Mouse (Mus musculus) hindbrain, postnatal 0 days (tissue): ENCODE measurements around the gene Best3. TPM values are rescaled to one million over a fixed set of nuclear protein-coding genes. Genes with fewer than 3 reads are reported as not detected.

Experiments used
- ATAC-seq: fragments of 200-750 bp; cut with Nextera tagmentation; 2 replicates; pipeline ENCODE4 v1.8.0; 2017; ENCODE audit warnings: mild to moderate bottlenecking, moderate TSS enrichment, moderate library complexity
- DNase-seq: peaks from one replicate; pipeline ENCODE4 v3.0.0-alpha.2; 2015; ENCODE audit warnings: low spot score
- H3K27ac ChIP-seq: fragments of 300-500 bp; sonication (generic); 2 replicates; pipeline ENCODE4 v1.5.1; 2014; ENCODE audit warnings: mild to moderate bottlenecking
- H3K27me3 ChIP-seq: fragments of 300-500 bp; sonication (generic); 2 replicates; pipeline ENCODE4 v1.6.1; 2014; ENCODE audit warnings: low read length, mixed read lengths; ENCODE audit not compliant: insufficient read depth
- H3K36me3 ChIP-seq: fragments of 300-500 bp; sonication (generic); 2 replicates; pipeline ENCODE4 v1.6.1; 2014; ENCODE audit warnings: low read length, mixed read lengths; ENCODE audit not compliant: insufficient read depth
- H3K4me1 ChIP-seq: fragments of 300-500 bp; sonication (generic); 2 replicates; pipeline ENCODE4 v1.6.1; 2014; ENCODE audit warnings: antibody characterized with exemption, low read length, mixed read lengths; ENCODE audit not compliant: insufficient read depth
- H3K4me2 ChIP-seq: fragments of 300-500 bp; sonication (generic); 2 replicates; pipeline ENCODE4 v1.6.1; 2014; ENCODE audit warnings: low read depth, mild to moderate bottlenecking, low read length, moderate library complexity, mixed read lengths
- H3K4me3 ChIP-seq: fragments of 300-500 bp; sonication (generic); 2 replicates; pipeline ENCODE4 v1.5.1; 2014; ENCODE audit warnings: low read length
- H3K9ac ChIP-seq: fragments of 300-500 bp; sonication (generic); replicated peaks from 2 replicates; pipeline ENCODE4 v1.6.1; 2014; ENCODE audit warnings: mild to moderate bottlenecking, low read length, moderate library complexity, mixed read lengths
- H3K9me3 ChIP-seq: fragments of 300-500 bp; sonication (generic); 2 replicates; pipeline ENCODE4 v1.6.1; 2016; ENCODE audit warnings: low read length, mixed read lengths
- CTCF ChIP-seq: IDR thresholded peaks from 2 replicates; pipeline ENCODE4 v1.5.1; 2016; ENCODE audit warnings: antibody characterized with exemption, control low read depth, low read depth
- WGBS: fragments of 180-500 bp; shearing (Covaris S2); extraction: QIAGEN DNeasy Blood & Tissue Kit; methylation state at CpG from one replicate; pipeline ENCODE4 v1.1.7; 2014; 5-methylcytosine and 5-hydroxymethylcytosine counted together
- polyA plus RNA-seq: library from polyadenylated mRNA; unstranded; fragments of >200 nt; fragmentation: Nextera tagmentation; extraction: Ambion mirVana; gene quantifications from 2 replicates; pipeline ENCODE4 v1.2.1, GENCODE M21; 2015
- total RNA-seq: library from RNA; depleted of rRNA; stranded (reverse); fragments of >200 nt; gene quantifications from 2 replicates; pipeline ENCODE4 v1.2.3, GENCODE M21; 2014

Best3 gene
- total and polyA plus RNA-seq, 2 experiments from 2014 or later, result 0.05 to 0.15 TPM

GRCm38 (mm10) chr10:116950009-116950769 is 35.9 kb upstream of the Best3 start, which contains the start of gene Rab3ip:
Gene Rab3ip (minus strand): TSS chr10:116950769.
- Histone ChIP-seq H3K9ac (peak within 1 kb of the TSS; percentile 66), H3K36me3 (no peaks in the 10 kb centered on the region), H3K4me3 (peak within 1 kb of the TSS; percentile 85), H3K4me1 (peaks cover 3% of the 10 kb centered on the region; the same call in 1 of the 2 replicates), H3K27ac (peak within 1 kb of the TSS; percentile 81), H3K9me3 (no peaks in the 10 kb centered on the region), H3K4me2 (peak within 1 kb of the TSS; percentile 78), H3K27me3 (no peaks in the 10 kb centered on the region)
- ATAC-seq, result peak; percentile 98
- TF ChIP-seq CTCF, result peak; percentile 79
- WGBS, result under 1% methylated on average over 39 of the region's 103 CpGs
- peak; percentile 96 for DNase-seq

- 30% methylated on average over 5 of the region's 5 CpGs for WGBS
- Histone ChIP-seq H3K36me3 (no peaks in the 10 kb centered on the region), H3K27me3 (no peaks in the 10 kb centered on the region), H3K27ac (no peak overlapping the region), H3K4me1 (peaks cover 3% of the 10 kb centered on the region; the same call in 1 of the 2 replicates), H3K4me2 (peak overlapping the region; percentile 78), H3K9me3 (no peaks in the 10 kb centered on the region), H3K9ac (no peak overlapping the region), H3K4me3 (peak overlapping the region; percentile 85)
- no peak for ATAC-seq
- no peak for TF ChIP-seq CTCF
- no peak for DNase-seq
Observed at GRCm38 (mm10) chr10:116950886-116951285, 35.2 kb upstream of the Best3 start.

GRCm38 (mm10) chr10:116955191-116955590 is 30.9 kb upstream of the Best3 start:
- WGBS, result 97% methylated on average over 6 of the region's 6 CpGs
- Histone ChIP-seq H3K27me3 (no peaks in the 10 kb centered on the region), H3K4me3 (no peak overlapping the region), H3K27ac (no peak overlapping the region), H3K4me1 (no peaks in the 10 kb centered on the region), H3K36me3 (no peaks in the 10 kb centered on the region), H3K9me3 (no peaks in the 10 kb centered on the region), H3K4me2 (no peak overlapping the region), H3K9ac (no peak overlapping the region)
- DNase-seq, result no peak
- TF ChIP-seq CTCF, result no peak
- ATAC-seq, result no peak

GRCm38 (mm10) chr10:116956483-116957158 is 29.5 kb upstream of the Best3 start:
- no peaks in the 10 kb centered on the region for H3K4me1 ChIP-seq
- 90% methylated on average over 11 of the region's 11 CpGs for WGBS

GRCm38 (mm10) chr10:116957867-116958551 is 28.1 kb upstream of the Best3 start:
- Histone ChIP-seq H3K4me3 (no peak overlapping the region), H3K27me3 (no peaks in the 10 kb centered on the region), H3K36me3 (no peaks in the 10 kb centered on the region), H3K9ac (no peak overlapping the region), H3K4me1 (no peaks in the 10 kb centered on the region), H3K27ac (no peak overlapping the region), H3K4me2 (no peak overlapping the region), H3K9me3 (no peaks in the 10 kb centered on the region)
- 58% methylated on average over 5 of the region's 5 CpGs for WGBS
- TF ChIP-seq CTCF, result no peak
- no peak for DNase-seq
- no peak for ATAC-seq

More at GRCm38 (mm10) chr10:116956483-116957158, 29.5 kb upstream of the Best3 start:
- no peak for TF ChIP-seq CTCF
- Histone ChIP-seq H3K9ac (no peak overlapping the region), H3K36me3 (no peaks in the 10 kb centered on the region), H3K27me3 (no peaks in the 10 kb centered on the region), H3K27ac (no peak overlapping the region), H3K4me2 (no peak overlapping the region), H3K4me3 (no peak overlapping the region), H3K9me3 (no peaks in the 10 kb centered on the region)
- DNase-seq (no peak), ATAC-seq (no peak)

- no peak for DNase-seq
- no peaks in the 10 kb centered on the region for H3K36me3 ChIP-seq
- H3K4me3 ChIP-seq, result no peak overlapping the region
- H3K27me3 ChIP-seq, result no peaks in the 10 kb centered on the region
- H3K9ac ChIP-seq, result no peak overlapping the region
- no peak overlapping the region for H3K4me2 ChIP-seq
- H3K4me1 ChIP-seq, result no peaks in the 10 kb centered on the region
- no peak overlapping the region for H3K27ac ChIP-seq
- no peaks in the 10 kb centered on the region for H3K9me3 ChIP-seq
- 79% methylated on average over 14 of the region's 14 CpGs for WGBS
- ATAC-seq, result no peak
- no peak for TF ChIP-seq CTCF
Observed at GRCm38 (mm10) chr10:116962152-116962551, 24.0 kb upstream of the Best3 start.
